Mouse (Mus musculus): ENCODE data around the gene Cpa2.
A peak's percentile ranks its signal among the peaks of the same experiment; 100 is the strongest.

Cpa2 gene

GRCm38 (mm10) chr6:30547656-30548306 is 6.4 kb downstream of the Cpa2 start:
- DNase-seq (ENCODE audit: low read depth, low spot score) = no peak

GRCm38 (mm10) chr6:30549231-30549761 is 7.9 kb downstream of the Cpa2 start:
- no peak for DNase-seq (ENCODE audit: low read depth, low spot score)

GRCm38 (mm10) chr6:30550496-30551192 is 9.3 kb downstream of the Cpa2 start:
- DNase-seq (ENCODE audit: low read depth, low spot score) = no peak

- DNase-seq (ENCODE audit: low read depth, low spot score) = no peak
These were observed 9.8 kb downstream of the Cpa2 start for GRCm38 (mm10) chr6:30551193-30551515.

GRCm38 (mm10) chr6:30551644-30552580 is 10.5 kb downstream of the Cpa2 start:
- peak; percentile 22 for DNase-seq (ENCODE audit: low read depth, low spot score)

GRCm38 (mm10) chr6:30552628-30553027 is 11.2 kb downstream of the Cpa2 start:
- DNase-seq (ENCODE audit: low read depth, low spot score) = no peak

- DNase-seq (ENCODE audit: low read depth, low spot score) = no peak
These were observed 12.1 kb downstream of the Cpa2 start for GRCm38 (mm10) chr6:30553381-30554010.

GRCm38 (mm10) chr6:30554092-30554491 is 12.7 kb downstream of the Cpa2 start:
- DNase-seq (ENCODE audit: low read depth, low spot score) = no peak

- DNase-seq (ENCODE audit: low read depth, low spot score) = no peak
These were observed 13.3 kb downstream of the Cpa2 start for GRCm38 (mm10) chr6:30554621-30555170.

- no peak for DNase-seq (ENCODE audit: low read depth, low spot score)
These were observed 14.7 kb downstream of the Cpa2 start for GRCm38 (mm10) chr6:30556080-30556479.

GRCm38 (mm10) chr6:30559726-30560125 is 18.3 kb downstream of the Cpa2 start:
- no peak for DNase-seq (ENCODE audit: low read depth, low spot score)

- DNase-seq (ENCODE audit: low read depth, low spot score) = no peak
These were observed 20.8 kb downstream of the Cpa2 start for GRCm38 (mm10) chr6:30562132-30562531.

- no peak for DNase-seq (ENCODE audit: low read depth, low spot score)
These were observed 22.2 kb downstream of the Cpa2 start for GRCm38 (mm10) chr6:30563575-30563974.

- DNase-seq (ENCODE audit: low read depth, low spot score) = no peak
These were observed 22.7 kb downstream of the Cpa2 start for GRCm38 (mm10) chr6:30564051-30564450.

GRCm38 (mm10) chr6:30568069-30568468 is 26.7 kb downstream of the Cpa2 start, which contains the start of gene Cpa4:
Cpa4 (plus strand) TSS chr6:30568369.
- no peak for DNase-seq (ENCODE audit: low read depth, low spot score)

GRCm38 (mm10) chr6:30569331-30569730 is 27.9 kb downstream of the Cpa2 start:
- no peak for DNase-seq (ENCODE audit: low read depth, low spot score)

GRCm38 (mm10) chr6:30570012-30570411 is 28.6 kb downstream of the Cpa2 start:
- no peak for DNase-seq (ENCODE audit: low read depth, low spot score)

GRCm38 (mm10) chr6:30572456-30573311 is 31.3 kb downstream of the Cpa2 start:
- no peak for DNase-seq (ENCODE audit: low read depth, low spot score)

- no peak for DNase-seq (ENCODE audit: low read depth, low spot score)
These were observed 32.0 kb downstream of the Cpa2 start for GRCm38 (mm10) chr6:30573380-30573779.

- no peak for DNase-seq (ENCODE audit: low read depth, low spot score)
These were observed 33.6 kb downstream of the Cpa2 start for GRCm38 (mm10) chr6:30574945-30575344.
